Mouse (Mus musculus) embryonic facial prominence, embryonic 14.5 days (tissue): ENCODE results near the gene Pi16. TPM values are rescaled to one million over a fixed set of nuclear protein-coding genes. Genes with fewer than 3 reads are reported as not detected.
A peak's percentile ranks its signal among the peaks of the same experiment; 100 is the strongest.

Experiments used
- ATAC-seq: fragments of 200-750 bp; cut with Nextera tagmentation; 2 replicates; pipeline ENCODE4 v1.8.0; 2017; ENCODE audit warnings: low read depth, moderate number of reproducible peaks, moderate TSS enrichment
- DNase-seq: peaks from one replicate; pipeline ENCODE4 v3.0.0-alpha.2; 2015; ENCODE audit warnings: low spot score
- H3K27ac ChIP-seq: fragments of 300-500 bp; sonication (generic); replicated peaks from 2 replicates; pipeline ENCODE4 v1.5.1; 2014; ENCODE audit warnings: low read depth, mild to moderate bottlenecking, low read length, moderate library complexity
- H3K27me3 ChIP-seq: fragments of 300-500 bp; sonication (generic); replicated peaks from 2 replicates; pipeline ENCODE4 v1.6.1; 2014; ENCODE audit warnings: low read length; ENCODE audit not compliant: control insufficient read depth, insufficient read depth
- H3K36me3 ChIP-seq: fragments of 300-500 bp; sonication (generic); 2 replicates; pipeline ENCODE4 v1.6.1; 2014; ENCODE audit warnings: low read length, mixed read lengths; ENCODE audit not compliant: control insufficient read depth, insufficient read depth
- H3K4me1 ChIP-seq: fragments of 300-500 bp; sonication (generic); 2 replicates; pipeline ENCODE4 v1.6.1; 2014; ENCODE audit warnings: antibody characterized with exemption, low read length; ENCODE audit not compliant: control insufficient read depth, insufficient read depth
- H3K4me2 ChIP-seq: fragments of 300-500 bp; sonication (generic); 2 replicates; pipeline ENCODE4 v1.6.1; 2014; ENCODE audit warnings: low read depth, mild to moderate bottlenecking, low read length, moderate library complexity, mixed read lengths
- H3K4me3 ChIP-seq: fragments of 300-500 bp; sonication (generic); 2 replicates; pipeline ENCODE4 v1.5.1; 2014; ENCODE audit warnings: low read depth, mild to moderate bottlenecking, low read length
- H3K9ac ChIP-seq: fragments of 300-500 bp; sonication (generic); 2 replicates; pipeline ENCODE4 v1.6.1; 2014; ENCODE audit warnings: low read depth, mild to moderate bottlenecking, low read length, moderate library complexity, mixed read lengths
- H3K9me3 ChIP-seq: fragments of 300-500 bp; sonication (generic); 2 replicates; pipeline ENCODE4 v1.6.1; 2016; ENCODE audit warnings: low read length; ENCODE audit not compliant: control insufficient read depth
- WGBS: fragments of 180-500 bp; shearing (Covaris S2); extraction: QIAGEN DNeasy Blood & Tissue Kit; methylation state at CpG from one replicate; pipeline ENCODE4 v1.1.7; 2014; 5-methylcytosine and 5-hydroxymethylcytosine counted together
- polyA plus RNA-seq: library from polyadenylated mRNA; unstranded; fragments of >200 nt; fragmentation: Nextera tagmentation; extraction: Ambion mirVana; gene quantifications from 2 replicates; pipeline ENCODE4 v1.2.1, GENCODE M21; 2014

Gene Pi16
- polyA plus RNA-seq, 1 experiment from 2014 or later = 3.0 TPM

DNA sequence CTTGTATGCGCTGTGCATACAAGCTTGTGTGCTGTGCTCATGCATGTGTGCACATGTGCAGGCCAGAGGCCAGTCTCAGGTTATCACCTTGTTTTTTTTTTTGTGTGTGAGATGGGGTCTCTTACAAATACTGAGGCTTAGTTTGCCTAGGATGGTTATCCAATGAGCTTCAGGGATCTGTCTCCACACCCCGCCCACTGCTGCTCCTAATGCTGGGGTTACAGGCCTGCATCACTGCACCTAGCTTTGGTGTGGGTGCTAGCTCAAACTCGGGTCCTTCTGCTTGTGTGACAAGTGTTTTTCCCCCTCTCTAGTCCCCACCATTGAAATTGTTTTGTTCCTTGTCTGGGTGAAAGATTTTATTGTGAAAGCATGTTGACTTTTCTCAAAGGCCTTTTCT, 12.7 kb downstream of the Pi16 start:
- H3K27ac ChIP-seq = no peak overlapping the region
- peaks cover 16% of the 10 kb centered on the region for H3K27me3 ChIP-seq
- no peak overlapping the region for H3K4me2 ChIP-seq
- peaks cover 40% of the 10 kb centered on the region for H3K36me3 ChIP-seq
- DNase-seq (no peak), ATAC-seq (no peak)
- H3K9ac ChIP-seq = no peak overlapping the region
- WGBS = 81% methylated on average over 3 of the region's 3 CpGs
- H3K9me3 ChIP-seq = no peaks in the 10 kb centered on the region
- H3K4me3 ChIP-seq = no peak overlapping the region
- peaks cover 12% of the 10 kb centered on the region for H3K4me1 ChIP-seq

DNA sequence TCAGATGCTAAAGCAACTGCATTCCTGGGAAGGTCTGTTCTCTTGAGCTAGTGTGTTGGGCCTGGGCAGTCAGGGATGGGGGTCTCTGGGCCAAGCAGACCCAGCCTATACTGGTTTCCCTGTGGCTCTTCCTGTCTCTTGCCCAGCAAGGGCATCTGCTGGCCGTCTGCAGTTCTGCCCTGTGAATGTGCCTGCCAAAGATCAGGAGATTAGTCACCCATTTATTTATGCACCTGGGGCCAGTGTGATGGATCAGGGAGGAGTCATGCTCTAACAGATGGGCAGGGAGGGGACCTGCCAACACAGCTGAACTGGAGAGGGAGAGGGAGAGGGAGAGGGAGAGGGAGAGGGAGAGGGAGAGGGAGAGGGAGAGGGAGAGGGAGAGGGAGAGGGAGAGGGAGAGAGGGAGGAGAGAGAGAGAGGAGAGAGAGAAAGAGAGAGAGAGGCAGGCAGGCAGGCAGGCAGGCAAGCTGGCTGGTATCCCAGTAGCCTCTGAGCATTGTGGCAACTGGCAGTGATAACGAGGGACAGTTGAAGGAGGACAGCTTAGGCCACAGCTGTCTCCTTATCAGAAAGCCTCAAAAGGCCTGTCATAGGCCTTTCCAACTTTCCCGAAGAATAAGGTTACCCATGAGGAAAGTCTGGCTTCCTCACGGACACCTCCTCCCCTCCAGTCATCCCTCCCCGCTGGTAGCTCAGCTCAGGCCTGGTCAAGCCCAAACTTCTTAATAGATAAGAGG, 13.4 kb downstream of the Pi16 start:
- H3K4me2 ChIP-seq = no peak overlapping the region
- H3K4me1 ChIP-seq = peaks cover 12% of the 10 kb centered on the region
- whole genome bisulfite sequencing = 28% methylated on average over 5 of the region's 5 CpGs
- ATAC-seq (peak; percentile 22; the same call in 1 of the 2 replicates), DNase-seq (no peak)
- H3K4me3 ChIP-seq = no peak overlapping the region
- H3K27me3 ChIP-seq = peaks cover 14% of the 10 kb centered on the region
- H3K36me3 ChIP-seq = peaks cover 46% of the 10 kb centered on the region
- no peaks in the 10 kb centered on the region for H3K9me3 ChIP-seq
- no peak overlapping the region; the same call in 1 of the 2 replicates for H3K27ac ChIP-seq
- no peak overlapping the region for H3K9ac ChIP-seq

DNA sequence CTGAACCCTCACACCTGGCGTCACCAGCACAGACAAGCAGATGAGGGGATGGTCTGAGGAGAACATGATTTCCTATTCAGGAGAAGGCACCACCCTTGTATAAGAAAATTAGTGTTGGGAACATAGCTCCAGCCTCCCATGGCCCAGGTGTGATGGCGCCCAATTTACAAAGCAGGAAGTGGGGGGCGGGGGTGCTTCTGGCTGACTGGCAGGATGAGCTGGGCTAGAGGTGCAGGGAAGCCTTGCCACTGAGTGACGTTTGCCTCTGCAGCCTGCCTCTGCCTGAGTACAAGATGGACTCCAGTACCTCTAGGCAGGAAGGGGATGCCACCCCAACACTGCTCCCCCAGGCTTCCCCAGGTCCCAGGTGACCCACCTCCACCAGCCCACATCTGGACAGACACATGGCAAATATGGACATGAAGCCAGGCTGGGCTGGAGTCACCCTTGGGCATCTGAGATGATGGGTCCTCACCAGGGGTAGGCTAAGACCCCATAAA, 14.8 kb downstream of the Pi16 start:
- Histone ChIP-seq H3K4me2 (no peak overlapping the region), H3K36me3 (peaks cover 60% of the 10 kb centered on the region), H3K4me1 (no peaks in the 10 kb centered on the region), H3K9ac (no peak overlapping the region), H3K27me3 (peaks cover 7% of the 10 kb centered on the region), H3K27ac (no peak overlapping the region), H3K4me3 (no peak overlapping the region), H3K9me3 (no peaks in the 10 kb centered on the region)
- ATAC-seq (no peak), DNase-seq (no peak)
- WGBS = 86% methylated on average over 4 of the region's 4 CpGs

DNA sequence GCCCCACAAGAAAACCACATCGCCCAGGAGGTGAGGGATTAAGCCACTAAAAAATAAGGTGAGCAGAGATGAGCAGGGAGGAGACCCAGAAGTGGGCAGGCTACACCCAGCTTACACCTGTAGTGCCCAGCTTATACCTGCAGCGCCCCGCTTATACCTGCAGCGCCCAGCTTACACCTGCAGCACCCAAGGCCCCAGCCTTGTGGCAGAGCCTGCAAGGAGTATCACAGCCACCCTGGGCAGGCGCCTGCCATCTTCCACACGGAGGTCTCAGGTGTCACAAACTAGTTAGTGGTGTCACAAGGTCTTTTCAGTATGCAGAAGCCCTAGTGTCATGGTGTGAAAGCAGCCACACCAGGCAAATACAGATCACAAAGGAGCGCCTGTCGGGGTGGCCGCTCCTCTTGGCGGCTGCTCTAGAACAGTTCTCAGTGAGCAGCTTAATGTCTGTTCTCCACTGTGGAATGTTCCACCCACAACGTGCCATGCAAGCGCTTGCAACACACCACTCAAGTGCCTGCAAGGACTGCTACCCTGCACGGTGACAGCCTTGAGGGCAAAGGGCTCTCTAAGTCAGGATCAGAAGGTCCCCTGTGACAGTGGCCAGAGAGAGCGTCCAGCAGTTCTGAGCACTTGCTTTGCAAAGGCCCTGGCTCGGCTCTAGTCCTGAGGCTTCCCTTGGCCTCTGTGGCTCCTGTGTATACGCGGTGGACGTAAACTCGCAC, 18.9 kb downstream of the Pi16 start:
- H3K27ac ChIP-seq = no peak overlapping the region
- H3K4me3 ChIP-seq = no peak overlapping the region
- 95% methylated on average over 19 of the region's 19 CpGs for WGBS
- peaks cover 9% of the 10 kb centered on the region for H3K4me1 ChIP-seq
- ATAC-seq = no peak
- no peak for DNase-seq
- no peaks in the 10 kb centered on the region for H3K9me3 ChIP-seq
- H3K36me3 ChIP-seq = peaks cover 84% of the 10 kb centered on the region
- no peaks in the 10 kb centered on the region for H3K27me3 ChIP-seq
- H3K9ac ChIP-seq = no peak overlapping the region
- no peak overlapping the region for H3K4me2 ChIP-seq

DNA sequence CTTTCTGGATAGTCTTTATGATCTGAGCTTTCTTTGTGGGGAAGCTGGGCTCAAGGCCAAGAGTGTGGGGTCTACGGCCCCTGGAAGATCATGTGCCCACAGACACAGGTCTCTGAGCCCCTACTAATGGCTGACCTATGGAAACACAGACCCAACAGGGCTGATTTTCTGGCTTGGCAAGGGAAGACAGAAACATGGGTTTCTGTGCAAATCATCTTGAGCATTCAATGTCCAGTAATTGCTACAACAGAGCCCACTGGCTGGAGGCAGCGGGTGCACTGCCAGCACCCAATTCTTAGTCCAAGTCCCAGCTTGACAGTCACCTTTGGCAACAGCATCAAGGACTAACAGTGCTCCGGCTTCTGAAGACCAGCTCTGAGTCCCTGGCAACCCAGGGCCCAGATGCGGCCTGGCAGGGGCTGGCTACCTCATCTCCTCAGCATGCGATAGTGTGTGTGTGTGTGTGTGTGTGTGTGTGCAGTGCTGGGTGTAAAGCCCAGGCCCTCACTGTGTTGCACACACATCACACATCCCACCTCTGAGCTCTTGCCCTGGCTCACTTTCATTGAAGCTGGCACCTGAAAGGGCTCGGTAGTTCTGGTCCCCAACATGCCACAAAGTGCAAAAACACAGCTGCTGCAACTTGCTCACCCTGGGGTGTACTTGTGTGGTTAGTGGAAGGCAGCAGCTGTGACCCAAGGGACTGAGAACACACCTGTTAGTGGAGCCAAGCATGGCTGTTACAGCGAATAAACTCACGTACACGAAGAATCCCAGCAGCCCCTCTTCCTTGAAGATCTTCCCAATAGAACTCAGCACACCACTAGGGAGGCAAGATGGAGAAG, 20.7 kb downstream of the Pi16 start:
- ATAC-seq = no peak
- no peak overlapping the region for H3K9ac ChIP-seq
- H3K36me3 ChIP-seq = peaks cover 80% of the 10 kb centered on the region
- no peak overlapping the region for H3K4me2 ChIP-seq
- DNase-seq = no peak
- no peaks in the 10 kb centered on the region for H3K27me3 ChIP-seq
- H3K4me3 ChIP-seq = no peak overlapping the region
- no peaks in the 10 kb centered on the region for H3K9me3 ChIP-seq
- peaks cover 21% of the 10 kb centered on the region for H3K4me1 ChIP-seq
- 85% methylated on average over 9 of the region's 9 CpGs for whole genome bisulfite sequencing
- peak overlapping the region; percentile 18; the same call in 1 of the 2 replicates for H3K27ac ChIP-seq

DNA sequence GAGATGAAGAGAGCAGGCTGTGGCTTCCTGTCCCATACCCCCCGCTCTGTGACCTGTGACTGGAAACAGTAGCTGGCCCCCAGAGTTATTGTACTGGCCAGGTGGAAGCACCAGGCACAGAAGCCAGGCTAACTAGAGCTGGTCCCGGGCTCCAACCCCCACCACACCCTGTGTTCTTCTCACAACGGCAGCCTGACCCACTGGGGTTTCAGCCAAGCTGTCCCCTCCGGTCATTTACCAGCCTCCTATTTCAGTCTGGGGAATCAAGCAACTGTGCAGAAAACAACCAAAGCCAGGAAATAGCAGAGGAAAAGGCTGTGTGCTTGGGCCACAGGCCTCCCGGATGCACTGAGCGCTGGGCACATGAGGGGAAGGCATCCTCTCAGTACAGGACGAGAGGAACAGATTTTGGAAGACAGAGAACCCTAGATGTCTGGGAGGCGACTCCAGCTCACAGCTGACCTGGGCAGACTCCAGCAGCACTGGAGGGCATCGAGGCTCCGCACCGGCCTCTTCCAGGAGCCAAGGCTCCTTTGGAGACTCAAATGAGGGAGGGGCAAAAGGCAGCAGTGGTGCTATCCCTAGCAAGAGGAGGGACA, 21.8 kb downstream of the Pi16 start:
- Histone ChIP-seq H3K27ac (peak overlapping the region; percentile 18; the same call in 1 of the 2 replicates), H3K4me1 (peaks cover 21% of the 10 kb centered on the region), H3K27me3 (no peaks in the 10 kb centered on the region), H3K4me3 (no peak overlapping the region), H3K36me3 (peaks cover 81% of the 10 kb centered on the region), H3K4me2 (no peak overlapping the region), H3K9ac (no peak overlapping the region), H3K9me3 (no peaks in the 10 kb centered on the region)
- 73% methylated on average over 11 of the region's 11 CpGs for WGBS
- DNase-seq = no peak
- ATAC-seq = no peak

DNA sequence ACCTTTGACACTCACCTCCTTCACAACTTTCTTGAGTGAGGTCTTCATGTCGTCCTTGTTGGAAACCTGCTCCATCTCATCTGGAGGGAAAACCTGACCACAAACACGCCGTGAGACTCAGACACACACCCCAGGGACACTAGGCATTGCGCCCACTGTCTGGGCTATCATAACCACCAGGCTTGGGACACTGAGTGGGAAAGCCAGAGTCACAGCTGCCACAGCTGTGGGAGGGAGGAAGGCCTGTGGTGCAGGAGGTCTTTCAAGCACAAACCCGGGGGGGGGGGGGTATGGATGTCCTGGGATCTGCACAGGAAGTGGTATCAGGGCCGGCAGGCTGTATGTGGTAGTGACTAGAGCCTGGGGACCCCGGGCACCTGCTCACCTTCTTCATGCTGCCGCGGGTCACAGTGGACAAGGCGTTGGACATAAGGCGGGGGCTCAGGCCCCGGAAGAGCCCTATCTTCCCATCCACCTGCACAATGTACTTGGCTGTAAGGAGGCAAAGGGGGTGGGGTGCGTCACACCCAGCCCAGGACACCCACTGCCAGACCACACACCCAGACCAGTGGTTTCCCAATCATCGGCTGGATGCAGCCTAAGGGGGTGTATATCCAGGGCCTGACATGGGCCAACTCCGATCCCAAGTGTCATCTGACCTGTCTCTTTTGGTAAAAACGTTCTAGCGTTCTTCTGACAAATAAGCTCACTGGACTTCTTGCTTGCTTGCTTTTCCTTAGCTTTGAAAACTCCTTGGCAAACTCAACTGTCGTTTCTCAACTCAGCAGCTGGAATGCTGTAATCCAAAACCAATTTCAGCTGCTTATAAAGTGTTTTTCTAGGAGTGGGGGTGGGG, 23.2 kb downstream of the Pi16 start:
- Histone ChIP-seq H3K27me3 (no peaks in the 10 kb centered on the region), H3K4me3 (no peak overlapping the region), H3K9me3 (no peaks in the 10 kb centered on the region), H3K4me1 (peaks cover 21% of the 10 kb centered on the region), H3K36me3 (peaks cover 77% of the 10 kb centered on the region), H3K27ac (peak overlapping the region; percentile 86), H3K4me2 (peak overlapping the region; percentile 11; the same call in 1 of the 2 replicates), H3K9ac (0 out of 2 replicates have a peak overlapping the region, but pooled peaks have one; percentile 45)
- ATAC-seq = no peak
- peak; percentile 70 for DNase-seq
- 71% methylated on average over 18 of the region's 18 CpGs for WGBS
